Mouse (Mus musculus) megakaryocyte, embryonic 14.5 days (primary cell): ENCODE measurements around the gene Gm38392.

Experiments
- FLI1 ChIP-seq: IDR thresholded peaks from 2 replicates; pipeline ENCODE4 v1.6.1; 2012; ENCODE audit warnings: low read length, inconsistent platforms, mixed read lengths
- GATA1 ChIP-seq: IDR thresholded peaks from 3 replicates; pipeline ENCODE4 v1.6.1; 2012; ENCODE audit warnings: mixed read lengths, low read length, inconsistent platforms, borderline replicate concordance

GRCm38 (mm10) chr3:88220842-88221241 lies 66.2 kb downstream of the Gm38392 start:
- TF ChIP-seq GATA1 = no peak
- no peak for TF ChIP-seq FLI1
